Mouse (Mus musculus) midbrain, embryonic 16.5 days (tissue): ENCODE results near the gene Pink1. TPM values are rescaled to one million over a fixed set of nuclear protein-coding genes. Genes with fewer than 3 reads are reported as not detected.
A peak's percentile ranks its signal among the peaks of the same experiment; 100 is the strongest.

ENCODE experiments used
- ATAC-seq: fragments of 200-750 bp; cut with Nextera tagmentation; 2 replicates; pipeline ENCODE4 v1.8.0; 2017; ENCODE audit warnings: moderate TSS enrichment
- H3K27ac ChIP-seq: fragments of 300-500 bp; sonication (generic); 2 replicates; pipeline ENCODE4 v1.5.1; 2014; ENCODE audit warnings: mild to moderate bottlenecking, low read length, mixed read lengths
- H3K27me3 ChIP-seq: fragments of 300-500 bp; sonication (generic); 2 replicates; pipeline ENCODE4 v1.6.1; 2014; ENCODE audit warnings: low read depth, low read length, mixed read lengths; ENCODE audit not compliant: control insufficient read depth, insufficient read depth
- H3K36me3 ChIP-seq: fragments of 300-500 bp; sonication (generic); 2 replicates; pipeline ENCODE4 v1.6.1; 2014; ENCODE audit warnings: mild to moderate bottlenecking, low read length, moderate library complexity, mixed read lengths; ENCODE audit not compliant: control insufficient read depth, insufficient read depth
- H3K4me1 ChIP-seq: fragments of 300-500 bp; sonication (generic); 2 replicates; pipeline ENCODE4 v1.6.1; 2014; ENCODE audit warnings: mild to moderate bottlenecking, low read length, mixed read lengths; ENCODE audit not compliant: control insufficient read depth, insufficient read depth
- H3K4me2 ChIP-seq: fragments of 300-500 bp; sonication (generic); 2 replicates; pipeline ENCODE4 v1.6.1; 2014; ENCODE audit warnings: mild to moderate bottlenecking, low read length, mixed read lengths
- H3K4me3 ChIP-seq: fragments of 300-500 bp; sonication (generic); 2 replicates; pipeline ENCODE4 v1.5.1; 2014; ENCODE audit warnings: low read depth, mild to moderate bottlenecking, low read length, moderate library complexity, mixed read lengths
- H3K9ac ChIP-seq: fragments of 300-500 bp; sonication (generic); 2 replicates; pipeline ENCODE4 v1.6.1; 2014; ENCODE audit warnings: low read depth, low read length, mixed read lengths
- H3K9me3 ChIP-seq: fragments of 300-500 bp; sonication (generic); replicated peaks from 2 replicates; pipeline ENCODE4 v1.6.1; 2014; ENCODE audit warnings: mild to moderate bottlenecking, low read length, mixed read lengths; ENCODE audit not compliant: control insufficient read depth, poor library complexity, severe bottlenecking
- WGBS: fragments of 180-500 bp; shearing (Covaris S2); extraction: QIAGEN DNeasy Blood & Tissue Kit; methylation state at CpG from one replicate; pipeline ENCODE4 v1.1.7; 2014; 5-methylcytosine and 5-hydroxymethylcytosine counted together
- polyA plus RNA-seq: library from polyadenylated mRNA; unstranded; fragments of >200 nt; fragmentation: Nextera tagmentation; extraction: Ambion mirVana; gene quantifications from 2 replicates; pipeline ENCODE4 v1.2.1, GENCODE M21; 2015

Gene Pink1
- polyA plus RNA-seq, 1 experiment from 2014 or later = 103 TPM

DNA sequence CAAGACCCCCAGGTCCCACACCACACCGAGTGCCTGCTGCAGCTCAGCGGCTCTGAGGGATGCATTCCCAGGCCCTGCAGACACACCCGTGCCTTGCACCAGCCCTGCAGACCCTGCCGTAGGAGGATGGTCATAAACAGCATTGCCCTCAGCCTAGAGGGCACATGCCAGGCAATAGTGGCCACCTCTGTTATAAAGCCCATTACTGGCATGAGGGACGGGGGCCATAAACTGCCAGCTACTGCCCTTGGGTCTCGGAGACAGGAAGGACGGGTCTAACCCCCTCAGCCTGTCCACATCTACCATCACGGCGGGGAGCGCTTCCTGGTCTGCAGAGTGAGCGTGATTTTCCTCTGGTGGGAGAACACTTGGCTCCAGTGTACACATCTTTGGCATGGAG is 13.1 kb downstream of the Pink1 start:
- WGBS = 89% methylated on average over 11 of the region's 11 CpGs
- no peak overlapping the region for H3K4me3 ChIP-seq

DNA sequence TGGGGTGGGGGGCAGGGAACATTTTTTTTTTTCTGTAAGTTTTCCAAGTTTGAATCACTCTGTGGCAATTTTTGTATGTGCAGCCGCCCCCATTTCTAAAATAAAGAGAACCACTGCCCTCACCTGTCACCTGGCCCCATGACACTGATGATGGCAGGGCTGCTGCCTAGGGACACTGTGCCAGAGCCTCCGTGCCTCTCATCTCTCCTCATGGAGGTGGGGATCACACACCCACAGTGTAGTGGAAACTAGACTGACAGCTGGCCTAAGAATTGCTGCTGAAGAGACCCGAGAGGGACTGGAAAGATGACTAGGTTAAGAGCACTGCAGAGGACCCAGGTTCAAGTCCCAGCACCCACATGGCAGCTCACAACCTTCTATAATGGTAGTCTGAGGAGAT is 14.0 kb downstream of the Pink1 start:
- Histone ChIP-seq H3K4me1 (no peaks in the 10 kb centered on the region), H3K9me3 (no peaks in the 10 kb centered on the region), H3K9ac (no peak overlapping the region), H3K4me3 (no peak overlapping the region), H3K4me2 (no peak overlapping the region), H3K36me3 (peaks cover 32% of the 10 kb centered on the region), H3K27me3 (no peaks in the 10 kb centered on the region), H3K27ac (no peak overlapping the region)
- ATAC-seq = no peak
- WGBS = 96% methylated on average over 3 of the region's 3 CpGs

More for the DNA sequence above, 13.1 kb downstream of the Pink1 start:
- no peaks in the 10 kb centered on the region for H3K4me1 ChIP-seq
- H3K36me3 ChIP-seq = peaks cover 32% of the 10 kb centered on the region
- ATAC-seq = no peak
- H3K4me2 ChIP-seq = no peak overlapping the region
- no peak overlapping the region for H3K27ac ChIP-seq
- H3K27me3 ChIP-seq = no peaks in the 10 kb centered on the region
- no peak overlapping the region for H3K9ac ChIP-seq
- H3K9me3 ChIP-seq = no peaks in the 10 kb centered on the region

DNA sequence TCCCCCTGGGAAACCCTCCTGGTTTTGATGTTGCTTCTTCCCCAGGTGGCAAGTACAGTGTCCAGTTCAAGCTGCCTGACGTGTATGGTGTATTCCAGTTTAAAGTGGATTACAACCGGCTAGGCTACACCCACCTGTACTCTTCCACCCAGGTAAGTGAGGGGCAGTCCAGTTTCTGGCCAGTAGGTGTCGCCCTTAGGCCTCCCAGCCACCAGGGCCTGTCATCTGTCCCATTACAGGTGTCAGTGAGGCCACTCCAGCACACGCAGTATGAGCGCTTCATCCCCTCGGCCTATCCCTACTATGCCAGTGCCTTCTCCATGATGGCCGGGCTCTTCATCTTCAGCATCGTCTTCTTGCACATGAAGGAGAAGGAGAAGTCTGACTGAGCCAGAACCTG is 14.5 kb downstream of the Pink1 start:
- H3K27ac ChIP-seq = no peak overlapping the region
- no peak overlapping the region for H3K9ac ChIP-seq
- no peaks in the 10 kb centered on the region for H3K9me3 ChIP-seq
- no peak overlapping the region for H3K4me3 ChIP-seq
- no peaks in the 10 kb centered on the region for H3K4me1 ChIP-seq
- H3K27me3 ChIP-seq = no peaks in the 10 kb centered on the region
- 66% methylated on average over 8 of the region's 8 CpGs for WGBS
- H3K36me3 ChIP-seq = peaks cover 31% of the 10 kb centered on the region
- ATAC-seq = peak; percentile 25; the same call in 1 of the 2 replicates
- H3K4me2 ChIP-seq = no peak overlapping the region

DNA sequence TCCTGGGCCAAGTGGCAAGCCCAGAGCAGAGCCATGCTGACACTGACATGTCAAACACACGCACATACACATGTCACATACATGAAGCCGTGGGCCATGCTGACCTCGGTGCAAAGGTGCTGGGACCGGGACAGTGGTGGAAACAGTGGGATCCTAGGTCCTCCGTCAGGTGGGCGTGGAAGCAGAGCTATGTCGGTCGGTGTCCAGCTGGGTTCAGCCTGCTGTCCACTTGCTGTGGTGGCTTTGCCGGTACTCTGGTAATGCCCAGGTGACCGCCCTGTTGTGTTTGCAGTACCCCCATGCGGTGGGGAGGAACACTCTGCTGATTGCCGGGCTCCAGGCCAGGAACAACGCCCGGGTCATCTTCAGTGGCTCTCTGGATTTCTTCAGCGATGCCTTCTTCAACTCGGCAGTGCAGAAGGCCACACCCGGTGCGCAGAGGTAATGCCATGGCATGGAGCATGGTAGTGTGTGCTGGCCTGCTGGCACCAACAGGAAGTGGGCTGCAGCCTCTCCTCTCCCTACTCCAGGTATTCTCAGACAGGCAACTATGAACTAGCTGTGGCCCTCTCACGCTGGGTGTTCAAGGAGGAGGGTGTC is 15.7 kb downstream of the Pink1 start:
- ATAC-seq = no peak
- H3K4me2 ChIP-seq = no peak overlapping the region
- whole genome bisulfite sequencing = 94% methylated on average over 19 of the region's 19 CpGs
- H3K9me3 ChIP-seq = no peaks in the 10 kb centered on the region
- H3K4me1 ChIP-seq = peaks cover 7% of the 10 kb centered on the region
- H3K36me3 ChIP-seq = peaks cover 29% of the 10 kb centered on the region
- no peak overlapping the region for H3K9ac ChIP-seq
- H3K27ac ChIP-seq = no peak overlapping the region
- no peaks in the 10 kb centered on the region for H3K27me3 ChIP-seq
- H3K4me3 ChIP-seq = no peak overlapping the region

DNA sequence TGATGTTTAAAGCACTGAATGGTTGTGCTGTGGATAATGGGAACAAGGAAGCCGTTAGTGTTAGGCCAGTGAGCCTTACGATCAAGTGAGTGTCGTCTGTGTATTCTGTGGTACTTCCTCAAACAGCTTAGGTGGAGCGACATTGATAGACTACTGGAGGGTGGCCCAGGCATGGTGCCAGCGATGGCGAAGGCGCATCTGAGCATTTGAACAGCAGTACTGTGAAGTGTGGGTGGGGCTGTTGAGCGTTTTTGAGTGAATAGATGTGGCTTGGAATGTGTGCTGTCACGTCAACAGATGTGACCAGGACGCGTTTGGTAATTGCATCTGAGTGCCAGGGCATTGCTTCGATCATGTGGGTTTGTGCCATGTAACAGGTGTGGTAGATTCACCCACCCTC is 18.4 kb downstream of the Pink1 start:
- H3K27me3 ChIP-seq = no peaks in the 10 kb centered on the region
- H3K4me3 ChIP-seq = no peak overlapping the region
- no peak overlapping the region for H3K27ac ChIP-seq
- H3K9me3 ChIP-seq = no peaks in the 10 kb centered on the region
- no peak for ATAC-seq
- peaks cover 16% of the 10 kb centered on the region for H3K4me1 ChIP-seq
- peaks cover 12% of the 10 kb centered on the region for H3K36me3 ChIP-seq
- H3K4me2 ChIP-seq = no peak overlapping the region
- no peak overlapping the region for H3K9ac ChIP-seq
- 96% methylated on average over 12 of the region's 12 CpGs for WGBS

DNA sequence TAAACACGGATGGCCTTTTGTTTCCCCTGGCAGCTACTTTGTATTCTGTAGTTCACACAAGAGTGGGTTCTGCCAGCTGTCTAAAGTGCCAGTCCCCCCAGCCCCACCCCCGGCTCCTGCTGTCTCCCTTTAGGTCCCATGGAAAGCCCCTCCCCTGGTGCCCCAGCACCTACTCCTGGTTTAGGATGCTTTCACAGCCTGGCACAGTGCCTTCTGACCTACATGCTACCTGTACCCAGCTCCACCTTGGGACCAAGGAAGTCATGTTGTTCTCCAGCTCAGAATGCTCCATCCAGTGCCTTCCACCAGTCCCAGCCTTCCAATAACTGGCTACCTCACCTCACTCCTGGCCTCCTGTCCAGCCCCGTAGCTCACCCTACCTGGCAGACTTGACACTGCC is 19.1 kb downstream of the Pink1 start:
- H3K4me1 ChIP-seq = peaks cover 16% of the 10 kb centered on the region
- ATAC-seq = no peak
- H3K4me2 ChIP-seq = no peak overlapping the region
- no peaks in the 10 kb centered on the region for H3K27me3 ChIP-seq
- no peak overlapping the region for H3K27ac ChIP-seq
- H3K4me3 ChIP-seq = no peak overlapping the region
- H3K36me3 ChIP-seq = peaks cover 12% of the 10 kb centered on the region
- no peak overlapping the region for H3K9ac ChIP-seq
- 85% methylated on average over 3 of the region's 3 CpGs for WGBS
- no peaks in the 10 kb centered on the region for H3K9me3 ChIP-seq

DNA sequence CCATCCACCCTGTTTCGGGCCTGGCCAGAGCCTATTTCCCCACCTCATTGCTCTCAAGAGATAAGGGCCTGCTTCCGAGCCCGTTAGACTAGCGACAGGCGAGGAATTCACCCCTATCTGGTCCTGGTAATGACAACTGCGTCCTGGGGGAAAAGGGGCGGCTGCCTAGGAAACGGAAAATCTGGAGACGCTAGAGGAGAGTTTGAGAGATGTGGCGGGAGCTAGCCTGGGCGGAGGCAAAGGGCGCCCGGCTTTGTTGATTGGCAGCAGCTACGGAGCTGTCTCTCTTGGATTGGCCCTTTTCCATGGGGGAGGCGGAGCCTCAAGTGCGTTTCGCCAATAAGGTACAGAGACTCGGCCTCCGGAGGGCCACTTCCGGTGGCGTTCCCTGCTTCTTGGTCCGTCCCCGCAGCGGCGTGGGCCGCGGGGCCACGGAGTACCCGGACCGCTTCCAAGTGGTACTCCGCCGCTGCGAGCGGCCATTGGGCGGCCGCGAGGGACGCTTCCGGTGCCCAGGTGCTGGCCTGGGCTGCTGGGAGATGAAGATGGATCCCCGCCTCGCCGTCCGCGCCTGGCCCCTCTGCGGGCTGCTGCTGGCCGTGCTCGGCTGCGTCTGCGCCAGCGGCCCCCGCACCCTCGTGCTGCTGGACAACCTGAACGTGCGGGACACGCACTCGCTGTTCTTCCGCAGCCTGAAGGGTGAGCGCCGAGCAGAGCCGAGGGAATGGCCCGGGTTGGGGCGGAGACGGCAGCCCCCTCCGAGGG is 21.6 kb downstream of the Pink1 start, which contains the start of gene Ddost:
Gene Ddost (plus strand): TSS at position 391 of the 765 bp plus-strand sequence.
- peak; percentile 98 for ATAC-seq
- peak within 1 kb of the TSS; percentile 86 for H3K4me3 ChIP-seq
- peak within 1 kb of the TSS; percentile 84 for H3K27ac ChIP-seq
- H3K4me2 ChIP-seq = peak within 1 kb of the TSS; percentile 78
- H3K36me3 ChIP-seq = no peaks in the 10 kb centered on the region
- H3K9ac ChIP-seq = peak within 1 kb of the TSS; percentile 90
- peaks cover 16% of the 10 kb centered on the region for H3K4me1 ChIP-seq
- under 1% methylated on average over 64 of the region's 64 CpGs for WGBS
- no peaks in the 10 kb centered on the region for H3K27me3 ChIP-seq
- no peaks in the 10 kb centered on the region; the same call in 1 of the 2 replicates for H3K9me3 ChIP-seq

DNA sequence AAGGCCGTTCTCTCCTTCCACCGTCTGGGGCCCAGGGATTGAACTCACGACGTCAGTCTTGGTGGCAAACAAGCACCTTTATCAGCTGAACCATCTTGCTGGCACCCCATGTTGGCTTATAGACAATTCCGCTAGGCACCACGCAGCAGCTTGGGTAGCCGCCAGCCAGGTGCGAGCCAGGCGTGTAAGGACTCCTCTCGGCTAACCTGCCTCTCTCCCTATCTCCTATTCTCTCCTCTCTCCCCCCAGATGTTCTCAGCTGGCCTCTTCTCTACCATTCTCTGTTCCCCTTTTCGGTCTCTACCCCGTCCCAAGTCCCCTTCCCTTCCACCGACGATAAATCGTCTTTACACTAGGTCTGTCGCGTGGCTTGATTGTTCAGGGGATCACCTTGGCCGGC is 22.4 kb downstream of the Pink1 start:
- Histone ChIP-seq H3K9me3 (no peaks in the 10 kb centered on the region; the same call in 1 of the 2 replicates), H3K4me2 (peak overlapping the region; percentile 78), H3K36me3 (no peaks in the 10 kb centered on the region), H3K4me1 (peaks cover 16% of the 10 kb centered on the region), H3K27me3 (no peaks in the 10 kb centered on the region), H3K4me3 (peak overlapping the region; percentile 86), H3K9ac (peak overlapping the region; percentile 72), H3K27ac (peak overlapping the region; percentile 83)
- no peak for ATAC-seq
- 13% methylated on average over 18 of the region's 18 CpGs for WGBS

DNA sequence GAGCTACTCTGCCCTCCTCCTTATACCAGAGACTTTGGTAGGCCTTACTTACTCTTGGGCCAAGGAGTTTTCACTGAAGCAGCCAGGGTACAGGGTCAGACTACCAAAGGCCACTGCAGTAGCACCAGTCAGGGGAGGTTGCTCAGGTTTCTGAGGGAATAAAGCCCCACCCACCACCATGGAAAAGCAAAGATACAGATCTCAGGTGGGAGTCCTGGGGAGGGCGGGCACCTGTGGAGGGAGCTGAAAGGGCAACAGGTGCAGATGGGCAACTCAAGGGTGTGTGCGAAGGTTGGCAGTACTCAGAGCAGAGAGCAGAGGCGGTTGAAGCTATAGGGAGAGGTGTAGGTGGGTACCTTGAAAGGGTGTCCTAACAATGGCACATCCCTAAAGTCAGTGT is 23.1 kb downstream of the Pink1 start:
- H3K4me3 ChIP-seq = no peak overlapping the region
- no peak for ATAC-seq
- no peak overlapping the region for H3K27ac ChIP-seq
- H3K4me2 ChIP-seq = no peak overlapping the region
- 96% methylated on average over 3 of the region's 3 CpGs for WGBS
- no peaks in the 10 kb centered on the region; the same call in 1 of the 2 replicates for H3K9me3 ChIP-seq
- no peaks in the 10 kb centered on the region for H3K36me3 ChIP-seq
- no peak overlapping the region for H3K9ac ChIP-seq
- H3K27me3 ChIP-seq = no peaks in the 10 kb centered on the region
- H3K4me1 ChIP-seq = peaks cover 16% of the 10 kb centered on the region
